Mouse (Mus musculus): ENCODE results near the gene Wipi2. TPM values are rescaled to one million over a fixed set of nuclear protein-coding genes. Genes with fewer than 3 reads are reported as not detected.

Gene Wipi2
- total RNA-seq (2012; rRNA removed) = 62.4 and 69.7 TPM in 2 replicates

DNA sequence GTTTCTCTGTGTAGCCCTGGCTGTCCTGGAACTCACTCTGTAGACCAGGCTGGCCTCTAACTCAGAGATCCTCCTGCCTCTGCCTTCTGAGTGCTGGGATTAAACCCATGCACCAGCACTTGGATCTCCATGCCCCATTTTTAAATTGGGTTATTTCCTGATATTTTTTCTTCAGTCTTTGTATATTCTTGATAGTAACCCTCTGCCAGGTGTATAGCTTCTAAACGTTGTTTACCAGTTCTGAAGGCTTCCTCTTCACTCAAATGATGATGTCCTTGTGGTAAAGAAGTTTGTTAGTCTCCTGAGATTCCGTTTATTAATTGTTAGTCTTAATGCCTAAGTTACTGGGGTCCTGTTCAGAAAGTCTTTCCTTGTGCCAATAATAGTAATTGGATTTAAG is at the start of gene Wipi2:
Wipi2 (plus strand) TSS at position 301 of the 400 bp plus-strand sequence.
- Histone ChIP-seq H3K27ac (ENCODE audit: insufficient read depth, low read depth, low read length, poor library complexity, severe bottlenecking) (no peak within 1 kb of the TSS; the same call in 1 of the 2 replicates), H3K9me3 (ENCODE audit: control insufficient read depth, insufficient read depth, low read depth, low read length) (no peaks in the 10 kb centered on the region), H3K36me3 (ENCODE audit: control insufficient read depth, insufficient read depth, low read length, poor library complexity, severe bottlenecking) (no peaks in the 10 kb centered on the region; the same call in 1 of the 2 replicates), H3K4me3 (ENCODE audit: insufficient read depth in 1 of 2, low read depth in 1 of 2, low read length in 2 of 2, poor library complexity in 1 of 2, severe bottlenecking in 1 of 2) (peak within 1 kb of the TSS; percentile 82 to 93), H3K4me1 (ENCODE audit: control insufficient read depth in 2 of 2, insufficient read depth in 2 of 2, low read length in 2 of 2, poor library complexity in 1 of 2) (peaks cover 0 to 10% of the 10 kb centered on the region in 2 experiments; a peak in 2 of 4 replicates), H3K9ac (ENCODE audit: insufficient read depth, low read depth, low read length, poor library complexity, severe bottlenecking) (peak within 1 kb of the TSS; percentile 90)
- TF ChIP-seq ZNF384 (IDR thresholded peaks at IDR 0.05; ENCODE audit: low read depth, low read length) = no peak
- no peak for TF ChIP-seq CHD2 (IDR thresholded peaks at IDR 0.05; ENCODE audit: low read depth, low read length)
- TF ChIP-seq MAFK (IDR thresholded peaks at IDR 0.05; ENCODE audit: insufficient read depth, low read depth, low read length) = no peak
- no peak for TF ChIP-seq HCFC1 (IDR thresholded peaks at IDR 0.05; ENCODE audit: borderline replicate concordance, insufficient read depth, low read length)
- no peak for TF ChIP-seq ZC3H11A (IDR thresholded peaks at IDR 0.05; ENCODE audit: borderline replicate concordance, low read depth, low read length)
- DNase-seq (ENCODE audit: low read depth, low spot score) = no peak
- in situ Hi-C loops (cut with MboI; ENCODE audit: low sequenced_read_pairs in 2 of 2, unreplicated experiment in 2 of 2) = no loop called here

DNA sequence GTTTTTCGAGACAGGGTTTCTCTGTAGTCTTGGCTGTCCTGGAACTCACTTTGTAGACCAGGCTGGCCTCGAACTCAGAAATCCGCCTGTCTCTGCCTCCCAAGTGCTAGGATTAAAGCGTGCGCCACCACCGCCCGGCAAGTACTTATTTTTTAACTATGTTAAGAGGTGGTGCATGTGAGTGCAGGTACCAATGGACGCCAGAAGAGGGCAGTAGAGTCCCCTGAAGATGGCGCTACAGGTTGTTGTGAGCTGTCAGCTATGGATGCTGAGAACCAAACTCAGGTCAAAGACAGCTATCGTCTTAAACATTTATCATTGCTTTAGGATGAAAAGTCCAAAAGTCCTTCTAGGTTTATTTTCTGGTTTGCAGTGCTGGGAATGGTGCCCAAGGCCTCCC is 49.3 kb upstream of the Wipi2 start:
- DNase-seq (ENCODE audit: low read depth, low spot score) = no peak
- Histone ChIP-seq H3K36me3 (ENCODE audit: control insufficient read depth, insufficient read depth, low read length, poor library complexity, severe bottlenecking) (no peaks in the 10 kb centered on the region), H3K4me1 (ENCODE audit: control insufficient read depth in 2 of 2, insufficient read depth in 2 of 2, low read length in 2 of 2, poor library complexity in 1 of 2) (peaks cover 0 to 5% of the 10 kb centered on the region in 2 experiments; a peak in 1 of 4 replicates), H3K4me3 (ENCODE audit: insufficient read depth in 1 of 2, low read depth in 1 of 2, low read length in 2 of 2, poor library complexity in 1 of 2, severe bottlenecking in 1 of 2) (no peak overlapping the region), H3K9ac (ENCODE audit: insufficient read depth, low read depth, low read length, poor library complexity, severe bottlenecking) (no peak overlapping the region), H3K9me3 (ENCODE audit: control insufficient read depth, insufficient read depth, low read depth, low read length) (no peaks in the 10 kb centered on the region), H3K27ac (ENCODE audit: insufficient read depth, low read depth, low read length, poor library complexity, severe bottlenecking) (no peak overlapping the region)
- TF ChIP-seq ZNF384 (IDR thresholded peaks at IDR 0.05; ENCODE audit: low read depth, low read length) (no peak), CHD2 (IDR thresholded peaks at IDR 0.05; ENCODE audit: low read depth, low read length) (no peak), ZC3H11A (IDR thresholded peaks at IDR 0.05; ENCODE audit: borderline replicate concordance, low read depth, low read length) (no peak), HCFC1 (IDR thresholded peaks at IDR 0.05; ENCODE audit: borderline replicate concordance, insufficient read depth, low read length) (no peak), MAFK (IDR thresholded peaks at IDR 0.05; ENCODE audit: insufficient read depth, low read depth, low read length) (no peak)
- in situ Hi-C loops (cut with MboI; ENCODE audit: low sequenced_read_pairs in 2 of 2, unreplicated experiment in 2 of 2) = no loop called here

DNA sequence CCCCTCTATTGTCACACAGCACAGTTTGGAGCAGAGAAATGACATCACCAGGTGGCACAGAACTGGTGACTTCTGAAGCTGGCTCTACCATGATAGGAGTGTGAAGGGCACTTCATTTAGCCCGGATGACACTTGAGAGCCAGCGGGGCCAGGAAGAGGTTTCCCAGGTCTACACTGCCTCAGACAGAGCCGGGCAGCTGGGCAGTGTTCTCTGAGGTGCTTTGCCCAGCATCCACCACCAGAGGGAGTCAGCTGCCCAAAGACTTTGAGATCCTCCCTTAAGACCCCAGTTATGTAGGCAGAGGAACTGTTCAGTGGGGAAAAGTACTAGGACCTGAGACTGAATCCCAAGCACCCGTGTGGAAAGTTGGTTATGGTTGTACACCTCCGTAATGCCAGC is 46.0 kb upstream of the Wipi2 start:
- Histone ChIP-seq H3K4me1 (ENCODE audit: control insufficient read depth in 2 of 2, insufficient read depth in 2 of 2, low read length in 2 of 2, poor library complexity in 1 of 2) (peaks cover 0 to 5% of the 10 kb centered on the region in 2 experiments; a peak in 1 of 4 replicates), H3K36me3 (ENCODE audit: control insufficient read depth, insufficient read depth, low read length, poor library complexity, severe bottlenecking) (no peaks in the 10 kb centered on the region), H3K9ac (ENCODE audit: insufficient read depth, low read depth, low read length, poor library complexity, severe bottlenecking) (no peak overlapping the region), H3K9me3 (ENCODE audit: control insufficient read depth, insufficient read depth, low read depth, low read length) (no peaks in the 10 kb centered on the region), H3K27ac (ENCODE audit: insufficient read depth, low read depth, low read length, poor library complexity, severe bottlenecking) (no peak overlapping the region), H3K4me3 (ENCODE audit: insufficient read depth in 1 of 2, low read depth in 1 of 2, low read length in 2 of 2, poor library complexity in 1 of 2, severe bottlenecking in 1 of 2) (no peak overlapping the region)
- TF ChIP-seq HCFC1 (IDR thresholded peaks at IDR 0.05; ENCODE audit: borderline replicate concordance, insufficient read depth, low read length) (no peak), MAFK (IDR thresholded peaks at IDR 0.05; ENCODE audit: insufficient read depth, low read depth, low read length) (no peak), ZC3H11A (IDR thresholded peaks at IDR 0.05; ENCODE audit: borderline replicate concordance, low read depth, low read length) (peak; percentile 49; the same call in 1 of the 2 replicates)
- in situ Hi-C loops (cut with MboI; ENCODE audit: low sequenced_read_pairs in 2 of 2, unreplicated experiment in 2 of 2) = no loop called here
- DNase-seq (ENCODE audit: low read depth, low spot score) = peak; percentile 67

DNA sequence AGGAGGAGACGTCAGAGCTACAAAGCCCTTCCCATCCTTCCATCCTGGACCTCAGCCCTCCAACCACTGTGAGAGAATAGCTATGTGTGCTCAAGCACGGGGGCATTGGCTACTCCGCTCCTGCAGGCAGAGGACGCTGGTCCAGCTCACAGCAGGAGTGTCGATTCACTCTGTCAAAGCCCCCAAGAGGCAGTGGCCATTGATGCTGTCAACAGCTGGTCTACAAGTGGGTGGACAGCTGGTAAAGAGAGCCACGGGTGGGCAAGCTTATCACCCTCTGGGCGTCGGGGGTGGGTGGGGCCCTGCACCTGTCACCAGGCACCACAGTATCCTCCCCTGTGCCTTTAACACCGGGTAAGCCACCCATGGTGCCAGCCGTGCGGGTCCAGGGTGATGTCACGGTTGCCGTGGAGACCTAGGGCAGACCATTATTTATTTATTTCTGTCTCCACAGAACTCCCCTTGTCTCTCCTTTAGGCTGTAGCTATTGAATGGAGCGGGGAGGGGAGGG is 43.8 kb upstream of the Wipi2 start:
- TF ChIP-seq CHD2 (IDR thresholded peaks at IDR 0.05; ENCODE audit: low read depth, low read length) = no peak
- TF ChIP-seq HCFC1 (IDR thresholded peaks at IDR 0.05; ENCODE audit: borderline replicate concordance, insufficient read depth, low read length) = no peak
- no peak for TF ChIP-seq ZNF384 (IDR thresholded peaks at IDR 0.05; ENCODE audit: low read depth, low read length)
- no peak for TF ChIP-seq MAFK (IDR thresholded peaks at IDR 0.05; ENCODE audit: insufficient read depth, low read depth, low read length)
- TF ChIP-seq ZC3H11A (IDR thresholded peaks at IDR 0.05; ENCODE audit: borderline replicate concordance, low read depth, low read length) = no peak
- peaks cover 0 to 5% of the 10 kb centered on the region in 2 experiments; a peak in 1 of 4 replicates for H3K4me1 ChIP-seq (ENCODE audit: control insufficient read depth in 2 of 2, insufficient read depth in 2 of 2, low read length in 2 of 2, poor library complexity in 1 of 2)
- DNase-seq (ENCODE audit: low read depth, low spot score) = no peak
- H3K27ac ChIP-seq (ENCODE audit: insufficient read depth, low read depth, low read length, poor library complexity, severe bottlenecking) = no peak overlapping the region
- no peak overlapping the region for H3K9ac ChIP-seq (ENCODE audit: insufficient read depth, low read depth, low read length, poor library complexity, severe bottlenecking)
- no peaks in the 10 kb centered on the region for H3K9me3 ChIP-seq (ENCODE audit: control insufficient read depth, insufficient read depth, low read depth, low read length)
- H3K36me3 ChIP-seq (ENCODE audit: control insufficient read depth, insufficient read depth, low read length, poor library complexity, severe bottlenecking) = no peaks in the 10 kb centered on the region
- H3K4me3 ChIP-seq (ENCODE audit: insufficient read depth in 1 of 2, low read depth in 1 of 2, low read length in 2 of 2, poor library complexity in 1 of 2, severe bottlenecking in 1 of 2) = no peak overlapping the region
- in situ Hi-C loops (cut with MboI; ENCODE audit: low sequenced_read_pairs in 2 of 2, unreplicated experiment in 2 of 2) = no loop called here
